Mouse (Mus musculus) bone marrow, adult 2 months (tissue): ENCODE measurements around the gene Lmod1. TPM values are rescaled to one million over a fixed set of nuclear protein-coding genes. Genes with fewer than 3 reads are reported as not detected.

Experiments
- H3K27ac ChIP-seq: fragments of 200-500 bp; 2 replicates; pipeline ENCODE4 v1.5.1; 2012; ENCODE audit warnings: low read depth, mild to moderate bottlenecking, control low read depth, inconsistent platforms, low read length; ENCODE audit not compliant: control insufficient read depth, poor library complexity, insufficient read depth
- H3K4me1 ChIP-seq: fragments of 200-500 bp; 2 replicates; pipeline ENCODE4 v1.6.1; 2011; ENCODE audit warnings: low read length; ENCODE audit not compliant: control insufficient read depth, insufficient read depth
- H3K4me3 ChIP-seq: fragments of 200-500 bp; replicated peaks from 2 replicates; pipeline ENCODE3; 2011; ENCODE audit warnings: mild to moderate bottlenecking, low read depth, low read length, control low read depth; ENCODE audit not compliant: control insufficient read depth
- CTCF ChIP-seq: fragments of 200-500 bp; IDR thresholded peaks from 2 replicates; pipeline ENCODE4 v1.5.1; 2011; ENCODE audit warnings: low read length, control low read depth; ENCODE audit not compliant: control insufficient read depth, insufficient read depth
- POLR2A ChIP-seq: fragments of 200-500 bp; IDR thresholded peaks from 2 replicates; pipeline ENCODE4 v1.6.1; 2011; ENCODE audit warnings: low read depth, mild to moderate bottlenecking, control low read depth, low read length, borderline replicate concordance; ENCODE audit not compliant: control insufficient read depth
- WGBS: fragments of 180-500 bp; shearing (Covaris S2); methylation state at CpG from one replicate; pipeline ENCODE4 v1.1.7; 2018; 5-methylcytosine and 5-hydroxymethylcytosine counted together
- polyA plus RNA-seq: library from polyadenylated mRNA; stranded (reverse); fragments of >200 nt; gene quantifications from 2 replicates; pipeline ENCODE4 v1.2.4, GENCODE M21; 2011; ENCODE audit warnings: low replicate concordance; ENCODE audit not compliant: missing spikeins, insufficient read depth, insufficient read length

Lmod1 gene
- polyA plus RNA-seq, 1 experiment: not detected

DNA sequence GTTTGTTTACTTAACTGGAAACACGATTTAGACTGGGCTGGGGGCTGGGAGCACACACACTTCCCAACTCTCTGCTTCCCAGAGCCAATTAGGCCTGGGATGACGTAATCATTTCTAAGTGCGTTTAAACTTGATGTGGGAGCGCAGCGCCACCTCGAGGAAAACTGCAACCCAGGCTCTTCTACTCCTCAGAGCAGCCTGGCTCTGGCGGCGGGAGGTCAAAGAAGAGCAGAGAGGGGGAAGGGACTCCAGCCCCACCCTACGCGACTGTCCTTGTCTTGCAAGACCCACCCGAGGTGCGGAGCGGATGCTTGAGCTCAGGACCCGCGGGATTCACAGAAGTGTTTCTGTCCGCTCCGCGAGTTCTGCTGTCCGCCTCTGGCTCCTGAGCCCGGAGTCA, 43.6 kb downstream of the Lmod1 start:
- Histone ChIP-seq H3K27ac (no peak overlapping the region), H3K4me3 (no peak overlapping the region), H3K4me1 (no peaks in the 10 kb centered on the region)
- TF ChIP-seq POLR2A (no peak), CTCF (peak; percentile 64)
- 1% methylated on average over 20 of the region's 20 CpGs for WGBS

DNA sequence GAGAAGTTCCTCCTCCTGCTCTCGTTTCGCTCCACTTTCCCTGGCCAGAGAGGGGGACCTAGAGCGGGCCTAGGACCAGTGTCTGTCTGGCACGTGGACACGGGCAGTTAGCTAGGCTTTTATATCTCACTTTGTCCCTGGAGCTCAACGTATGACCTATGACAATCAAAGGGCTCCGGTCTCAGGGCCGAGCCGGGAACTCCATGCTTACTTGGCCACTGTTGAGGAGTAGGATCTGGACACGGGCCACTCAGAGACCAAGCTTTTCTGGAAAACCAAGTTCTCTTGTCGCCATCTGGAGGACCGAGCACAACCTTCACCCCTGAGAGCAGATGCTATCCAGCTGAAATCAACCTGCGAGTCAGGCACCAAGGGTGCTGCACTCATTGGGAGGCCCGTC, 44.4 kb downstream of the Lmod1 start:
- WGBS: 13% methylated on average over 14 of the region's 14 CpGs
- no peak for TF ChIP-seq POLR2A
- no peak for TF ChIP-seq CTCF

DNA sequence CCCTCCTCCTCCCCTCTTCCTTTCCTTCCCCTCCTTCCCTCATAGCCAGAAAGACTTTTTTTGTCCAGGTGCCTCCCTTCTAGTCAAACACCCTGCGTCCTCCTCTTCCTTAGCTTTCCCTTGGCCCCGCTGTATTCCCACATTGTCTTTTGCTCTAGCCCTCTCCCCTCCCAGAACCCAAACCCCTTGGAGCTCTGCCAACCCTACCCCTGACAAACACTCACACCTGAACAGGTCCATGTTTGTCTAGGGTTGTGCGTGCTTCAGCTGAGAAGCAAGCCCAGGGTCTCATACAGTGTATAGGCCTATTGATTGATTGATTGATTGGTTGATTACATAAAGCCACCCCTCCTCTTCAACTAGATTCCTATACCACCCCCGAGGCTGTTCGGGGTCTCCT, 44.8 kb downstream of the Lmod1 start:
- no peaks in the 10 kb centered on the region for H3K4me1 ChIP-seq
- WGBS: 79% methylated on average over 5 of the region's 5 CpGs
- no peak for TF ChIP-seq CTCF
- no peak for TF ChIP-seq POLR2A
- H3K27ac ChIP-seq: no peak overlapping the region
- no peak overlapping the region for H3K4me3 ChIP-seq

More for the DNA sequence above, 44.4 kb downstream of the Lmod1 start:
- H3K4me3 ChIP-seq: no peak overlapping the region
- H3K4me1 ChIP-seq: no peaks in the 10 kb centered on the region
- no peak overlapping the region for H3K27ac ChIP-seq

DNA sequence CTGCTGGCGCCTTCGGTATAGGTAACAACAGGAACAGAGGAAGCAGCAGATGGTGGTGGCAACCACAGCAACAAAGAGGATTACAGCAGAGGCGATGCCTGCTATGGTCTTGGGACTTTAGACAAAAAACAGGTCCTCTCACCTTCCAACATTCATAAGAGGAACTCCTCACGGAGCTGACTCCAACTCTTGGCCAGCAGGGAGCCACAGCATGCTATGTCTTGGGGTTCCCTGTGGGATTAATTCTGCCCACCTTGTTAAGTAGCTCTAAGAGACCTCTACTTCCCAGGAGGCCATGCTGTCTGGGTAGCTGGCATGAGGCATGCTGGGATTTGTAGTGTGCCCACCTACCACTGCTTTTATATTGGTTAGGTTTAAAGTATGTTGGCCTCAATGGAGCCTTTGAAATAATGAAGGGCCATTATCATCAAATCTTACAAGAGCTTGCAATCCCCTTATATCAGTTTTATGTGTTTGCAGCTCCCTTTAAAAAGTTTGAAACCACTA, 48.6 kb downstream of the Lmod1 start:
- TF ChIP-seq CTCF (no peak), POLR2A (no peak)
- Histone ChIP-seq H3K27ac (no peak overlapping the region), H3K4me3 (no peak overlapping the region), H3K4me1 (no peaks in the 10 kb centered on the region)
- 64% methylated on average over 4 of the region's 4 CpGs for WGBS

DNA sequence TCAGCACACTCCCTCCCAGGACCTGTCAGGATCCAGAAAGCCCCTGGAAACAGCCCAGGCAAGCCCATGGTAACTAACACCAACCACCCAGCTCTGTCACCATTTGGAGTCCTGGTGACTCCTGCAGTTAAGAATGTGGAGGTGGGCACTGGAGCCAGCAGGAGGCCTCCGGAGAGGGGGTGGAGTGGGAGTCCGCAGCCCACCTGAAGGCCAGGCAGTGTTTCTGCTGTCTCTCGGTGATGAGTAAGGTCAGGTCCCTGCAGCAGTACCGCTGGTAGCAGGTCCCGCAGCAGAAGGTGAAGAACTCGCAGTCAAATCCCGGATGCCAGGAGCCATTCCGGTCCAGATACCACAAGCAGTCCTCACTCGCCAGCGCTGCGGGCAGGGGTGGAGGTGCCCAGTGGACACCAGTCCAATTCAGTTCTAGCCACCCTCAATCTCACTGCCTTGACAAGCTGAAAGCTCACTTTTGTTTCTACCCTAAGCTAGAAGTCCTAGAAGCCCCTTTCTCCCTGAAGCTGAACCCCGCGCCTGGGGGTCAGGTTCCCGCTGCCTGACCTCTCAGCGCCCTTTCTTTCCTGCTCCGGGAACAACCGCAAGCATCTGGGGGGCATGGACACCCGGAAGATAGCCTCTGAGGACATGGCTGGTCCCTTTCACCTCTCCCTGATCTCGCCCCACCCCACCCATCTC, 49.7 kb downstream of the Lmod1 start:
- WGBS: 14% methylated on average over 19 of the region's 19 CpGs
- TF ChIP-seq POLR2A (no peak), CTCF (no peak)
- Histone ChIP-seq H3K27ac (no peak overlapping the region; the same call in 1 of the 2 replicates), H3K4me3 (peak overlapping the region; percentile 4), H3K4me1 (no peaks in the 10 kb centered on the region)

DNA sequence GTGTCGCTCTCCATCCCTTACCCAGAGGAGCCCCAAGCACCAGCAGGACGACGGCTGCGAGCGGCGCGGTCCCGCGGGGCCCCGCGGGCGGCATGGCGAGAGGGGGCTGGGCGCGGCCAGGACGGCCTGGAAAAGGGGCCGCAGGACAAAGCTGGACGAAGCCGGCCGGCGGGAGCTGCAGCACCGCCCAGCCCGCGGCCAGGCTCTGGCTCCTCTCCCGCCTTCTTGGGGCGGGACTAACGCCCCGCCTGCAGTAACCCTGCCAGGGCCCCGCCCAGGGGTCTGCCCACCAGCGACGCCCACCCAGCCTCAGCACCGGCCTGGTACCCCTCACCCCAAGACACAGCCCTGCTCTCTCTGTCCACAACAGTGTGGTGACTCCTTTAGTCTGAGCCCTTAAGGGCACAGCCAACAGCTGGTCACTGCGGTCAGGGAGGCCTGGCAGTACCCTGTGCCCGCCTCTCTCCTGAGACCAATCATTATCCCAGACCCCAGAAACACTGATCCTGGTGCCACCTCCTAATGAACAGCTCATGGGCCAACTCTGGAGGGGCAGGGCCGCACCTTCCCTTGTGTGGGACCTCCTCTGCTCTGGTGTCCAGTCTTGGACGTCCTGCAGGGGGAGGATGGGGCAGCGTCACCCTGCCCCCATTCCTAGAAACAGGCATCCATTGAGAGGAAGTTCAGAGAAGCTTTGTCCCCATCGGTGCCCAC, 50.4 kb downstream of the Lmod1 start, which contains the start of gene Shisa4:
Shisa4 (minus strand) TSS at position 370 of the 714 bp plus-strand sequence.
- H3K27ac ChIP-seq: no peak within 1 kb of the TSS; the same call in 1 of the 2 replicates
- H3K4me1 ChIP-seq: no peaks in the 10 kb centered on the region
- WGBS: 7% methylated on average over 36 of the region's 38 CpGs
- TF ChIP-seq CTCF: no peak
- no peak for TF ChIP-seq POLR2A
- H3K4me3 ChIP-seq: peak within 1 kb of the TSS; percentile 4

DNA sequence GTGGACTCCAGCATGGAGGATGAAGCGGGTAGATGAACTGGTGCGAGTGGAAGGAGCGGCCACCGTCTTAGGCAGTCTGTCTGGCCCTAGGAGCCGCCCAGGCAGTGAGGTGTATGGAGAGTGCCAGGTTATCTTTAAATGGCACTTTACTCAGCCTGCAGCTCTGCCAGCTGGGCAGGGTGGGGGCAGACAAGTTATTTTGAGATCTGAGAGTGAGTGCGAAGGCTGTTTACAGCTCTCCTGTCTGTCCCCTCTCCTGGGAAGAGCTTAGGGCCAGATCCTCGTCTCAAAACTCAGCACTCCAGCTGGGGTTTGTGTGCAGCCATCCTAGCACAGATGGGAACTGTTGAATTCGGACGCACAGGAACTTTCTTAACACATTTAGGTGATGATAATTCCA, 54.0 kb downstream of the Lmod1 start:
- TF ChIP-seq POLR2A (no peak), CTCF (no peak)
- Histone ChIP-seq H3K4me3 (no peak overlapping the region), H3K27ac (no peak overlapping the region), H3K4me1 (no peaks in the 10 kb centered on the region)
- 66% methylated on average over 9 of the region's 9 CpGs for WGBS

DNA sequence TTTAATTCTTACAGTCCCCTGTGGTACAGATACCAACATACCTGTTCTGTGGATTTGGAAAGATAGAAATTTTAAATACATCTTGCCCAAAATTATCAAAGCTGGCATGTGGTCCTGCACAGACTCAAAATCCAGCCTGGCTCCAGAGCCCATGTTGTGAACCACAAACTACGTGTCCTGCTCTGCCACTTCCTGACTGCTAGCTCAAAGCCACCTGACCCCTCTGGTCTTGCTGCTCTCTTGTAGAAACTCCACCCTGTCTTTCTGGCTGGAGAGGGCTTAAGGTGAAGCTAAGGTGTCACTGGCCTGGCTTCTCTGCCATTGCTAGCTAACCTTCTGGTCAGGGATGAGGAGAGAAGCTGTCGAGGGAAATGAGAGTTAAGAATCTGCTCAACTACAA, 54.4 kb downstream of the Lmod1 start:
- Histone ChIP-seq H3K27ac (no peak overlapping the region), H3K4me1 (no peaks in the 10 kb centered on the region), H3K4me3 (no peak overlapping the region)
- WGBS: 21% methylated on average over 2 of the region's 2 CpGs
- TF ChIP-seq CTCF (no peak), POLR2A (no peak)
